Mouse (Mus musculus): ENCODE results near the gene Gm40193.

GRCm38 (mm10) chr11:70518923-70519322 lies 13.8 kb downstream of the Gm40193 start, which contains the start of gene Gltpd2:
- TF ChIP-seq POLR2A (IDR thresholded peaks at IDR 0.05; ENCODE audit: control insufficient read depth, low read depth, low read length) (no peak), CTCF (IDR thresholded peaks at IDR 0.05; ENCODE audit: control insufficient read depth, insufficient read depth, insufficient replicate concordance, low read depth, low read length) (no peak)
